Mouse (Mus musculus): ENCODE measurements around the gene Dbh. TPM values are rescaled to one million over a fixed set of nuclear protein-coding genes. Genes with fewer than 3 reads are reported as not detected.

Gene Dbh
- polyA plus RNA-seq, 1 experiment from 2014 or later = 2.3 TPM

- DNase-seq (ENCODE audit: low spot score) (no peak), ATAC-seq (ENCODE audit: low FRiP score) (no peak)
- 75% methylated on average over 7 of the region's 7 CpGs for WGBS
- Histone ChIP-seq H3K27me3 (ENCODE audit: control insufficient read depth, insufficient read depth, low read length) (no peaks in the 10 kb centered on the region), H3K9me3 (ENCODE audit: control insufficient read depth, low read length) (no peaks in the 10 kb centered on the region), H3K9ac (no peak overlapping the region), H3K36me3 (replicated peaks; ENCODE audit: control insufficient read depth, insufficient read depth) (no peaks in the 10 kb centered on the region), H3K4me3 (replicated peaks; ENCODE audit: low read length) (no peak overlapping the region), H3K4me2 (replicated peaks) (no peak overlapping the region), H3K4me1 (replicated peaks; ENCODE audit: control insufficient read depth, insufficient read depth, low read length) (no peaks in the 10 kb centered on the region), H3K27ac (no peak overlapping the region)
Observed at GRCm38 (mm10) chr2:27223012-27223421, 58.0 kb downstream of the Dbh start.

- H3K27ac ChIP-seq = no peak overlapping the region
- no peaks in the 10 kb centered on the region for H3K36me3 ChIP-seq (replicated peaks; ENCODE audit: control insufficient read depth, insufficient read depth)
- no peak overlapping the region for H3K4me3 ChIP-seq (replicated peaks; ENCODE audit: low read length)
- ATAC-seq (ENCODE audit: low FRiP score) = no peak
- H3K27me3 ChIP-seq (ENCODE audit: control insufficient read depth, insufficient read depth, low read length) = no peaks in the 10 kb centered on the region
- H3K4me1 ChIP-seq (replicated peaks; ENCODE audit: control insufficient read depth, insufficient read depth, low read length) = no peaks in the 10 kb centered on the region
- whole genome bisulfite sequencing = 64% methylated on average over 7 of the region's 7 CpGs
- no peaks in the 10 kb centered on the region for H3K9me3 ChIP-seq (ENCODE audit: control insufficient read depth, low read length)
- no peak overlapping the region for H3K4me2 ChIP-seq (replicated peaks)
- no peak for DNase-seq (ENCODE audit: low spot score)
- no peak overlapping the region for H3K9ac ChIP-seq
Observed at GRCm38 (mm10) chr2:27226572-27226971, 61.5 kb downstream of the Dbh start.

GRCm38 (mm10) chr2:27228809-27229480 lies 63.9 kb downstream of the Dbh start:
- Histone ChIP-seq H3K9ac (no peak overlapping the region), H3K36me3 (replicated peaks; ENCODE audit: control insufficient read depth, insufficient read depth) (no peaks in the 10 kb centered on the region), H3K4me2 (replicated peaks) (no peak overlapping the region), H3K4me3 (replicated peaks; ENCODE audit: low read length) (no peak overlapping the region), H3K9me3 (ENCODE audit: control insufficient read depth, low read length) (no peaks in the 10 kb centered on the region), H3K27me3 (ENCODE audit: control insufficient read depth, insufficient read depth, low read length) (no peaks in the 10 kb centered on the region), H3K4me1 (replicated peaks; ENCODE audit: control insufficient read depth, insufficient read depth, low read length) (no peaks in the 10 kb centered on the region), H3K27ac (no peak overlapping the region)
- ATAC-seq (ENCODE audit: low FRiP score) = no peak
- no peak for DNase-seq (ENCODE audit: low spot score)
- 85% methylated on average over 5 of the region's 5 CpGs for WGBS

DNA sequence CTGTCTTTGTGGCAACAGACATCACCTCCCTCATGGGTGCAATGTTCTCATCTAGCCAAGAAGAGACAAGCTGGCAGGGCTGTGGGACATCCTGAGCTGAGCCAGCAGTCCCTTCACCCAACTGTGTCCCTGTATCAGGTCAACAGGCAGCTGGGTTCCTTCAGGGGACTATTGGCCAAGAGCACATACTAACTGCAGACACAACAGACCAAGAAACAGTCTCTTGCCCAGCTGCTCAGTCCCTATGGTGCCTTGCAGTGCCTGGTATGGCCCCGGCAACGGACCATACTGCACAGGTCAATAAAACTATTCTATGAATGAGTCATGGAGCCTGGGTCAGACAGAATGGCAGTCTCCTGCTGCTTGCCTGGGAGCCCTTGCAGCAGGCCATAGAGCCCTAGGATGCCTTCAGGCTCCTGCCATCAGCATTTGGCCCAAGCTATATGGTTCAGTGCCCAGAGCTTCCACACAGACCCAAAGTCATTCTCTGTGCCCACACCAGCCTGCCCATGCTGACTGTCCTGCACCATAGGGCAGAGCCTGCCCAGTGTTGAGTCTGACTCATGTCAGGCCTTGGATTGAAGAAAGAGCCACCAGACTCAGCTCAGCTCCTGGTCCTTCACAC lies 64.6 kb downstream of the Dbh start:
- no peaks in the 10 kb centered on the region for H3K9me3 ChIP-seq (ENCODE audit: control insufficient read depth, low read length)
- H3K9ac ChIP-seq = no peak overlapping the region
- H3K27me3 ChIP-seq (ENCODE audit: control insufficient read depth, insufficient read depth, low read length) = no peaks in the 10 kb centered on the region
- H3K4me2 ChIP-seq (replicated peaks) = no peak overlapping the region
- H3K4me1 ChIP-seq (replicated peaks; ENCODE audit: control insufficient read depth, insufficient read depth, low read length) = no peaks in the 10 kb centered on the region
- DNase-seq (ENCODE audit: low spot score) = no peak
- no peaks in the 10 kb centered on the region for H3K36me3 ChIP-seq (replicated peaks; ENCODE audit: control insufficient read depth, insufficient read depth)
- ATAC-seq (ENCODE audit: low FRiP score) = no peak
- 80% methylated on average over 2 of the region's 2 CpGs for WGBS
- H3K27ac ChIP-seq = no peak overlapping the region
- H3K4me3 ChIP-seq (replicated peaks; ENCODE audit: low read length) = no peak overlapping the region

DNA sequence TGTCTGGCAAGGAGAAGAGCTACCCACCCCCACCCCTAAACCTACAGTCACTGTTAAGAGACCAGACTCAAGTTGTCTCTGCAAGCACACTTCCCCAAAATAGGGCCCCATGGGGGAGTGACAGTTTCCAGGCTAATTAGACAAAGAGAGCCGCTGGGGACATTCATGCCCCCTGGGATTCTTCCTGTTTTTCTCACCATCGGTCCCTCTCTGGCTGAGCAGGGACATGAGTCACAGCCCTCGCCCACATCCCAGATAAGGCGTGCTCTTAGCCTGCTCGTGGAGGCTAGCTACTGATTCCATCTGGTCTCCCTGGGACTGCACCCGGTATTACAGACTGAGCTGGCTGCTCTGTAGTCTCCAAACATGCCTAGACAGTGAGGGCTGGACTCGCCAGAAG lies 67.3 kb downstream of the Dbh start:
- DNase-seq (ENCODE audit: low spot score) (no peak), ATAC-seq (ENCODE audit: low FRiP score) (no peak)
- H3K4me2 ChIP-seq (replicated peaks) = no peak overlapping the region
- WGBS = 29% methylated on average over 7 of the region's 7 CpGs
- H3K4me3 ChIP-seq (replicated peaks; ENCODE audit: low read length) = no peak overlapping the region
- H3K9ac ChIP-seq = no peak overlapping the region
- H3K27ac ChIP-seq = no peak overlapping the region
- H3K9me3 ChIP-seq (ENCODE audit: control insufficient read depth, low read length) = no peaks in the 10 kb centered on the region
- no peaks in the 10 kb centered on the region for H3K4me1 ChIP-seq (replicated peaks; ENCODE audit: control insufficient read depth, insufficient read depth, low read length)
- H3K27me3 ChIP-seq (ENCODE audit: control insufficient read depth, insufficient read depth, low read length) = no peaks in the 10 kb centered on the region
- H3K36me3 ChIP-seq (replicated peaks; ENCODE audit: control insufficient read depth, insufficient read depth) = no peaks in the 10 kb centered on the region

Other genes starting within 250 kb of the Dbh start
- 44.1 and 45.2 TPM in 2 replicates for gene Surf2, start 248.9 kb upstream of the Dbh start, polyA plus RNA-seq (2014; fragmentation: Nextera tagmentation; extraction: Ambion mirVana)
- gene Surf1, start 248.7 kb upstream of the Dbh start, polyA plus RNA-seq (2014; fragmentation: Nextera tagmentation; extraction: Ambion mirVana) = 80.3 and 86.9 TPM in 2 replicates
- gene Surf4, start 231.3 kb upstream of the Dbh start, polyA plus RNA-seq (2014; fragmentation: Nextera tagmentation; extraction: Ambion mirVana) = 109 and 117 TPM in 2 replicates
- 0.16 TPM in 1 of 2 replicates, not detected in the other for gene Stkld1, start 231.2 kb upstream of the Dbh start, polyA plus RNA-seq (2014; fragmentation: Nextera tagmentation; extraction: Ambion mirVana)
- gene Rexo4, start 200.8 kb upstream of the Dbh start, polyA plus RNA-seq (2014; fragmentation: Nextera tagmentation; extraction: Ambion mirVana) = 32.6 and 35.8 TPM in 2 replicates
- gene Adamts13, start 191.8 kb upstream of the Dbh start, polyA plus RNA-seq (2014; fragmentation: Nextera tagmentation; extraction: Ambion mirVana) = 0.11 TPM in 1 of 2 replicates, not detected in the other
- 72.7 and 83.7 TPM in 2 replicates for gene Cacfd1, start 155.3 kb upstream of the Dbh start, polyA plus RNA-seq (2014; fragmentation: Nextera tagmentation; extraction: Ambion mirVana)
- gene Slc2a6, start 137.2 kb upstream of the Dbh start, polyA plus RNA-seq (2014; fragmentation: Nextera tagmentation; extraction: Ambion mirVana) = 10.1 and 10.8 TPM in 2 replicates
- gene Mymk, start 93.1 kb upstream of the Dbh start, polyA plus RNA-seq (2014; fragmentation: Nextera tagmentation; extraction: Ambion mirVana) = 0.32 TPM in 1 of 2 replicates, not detected in the other
- gene Adamtsl2, start 85.9 kb upstream of the Dbh start, polyA plus RNA-seq (2014; fragmentation: Nextera tagmentation; extraction: Ambion mirVana) = 9.1 and 10.0 TPM in 2 replicates
- 7.9 and 9.4 TPM in 2 replicates for gene Fam163b, start 22.7 kb upstream of the Dbh start, polyA plus RNA-seq (2014; fragmentation: Nextera tagmentation; extraction: Ambion mirVana)
- gene Sardh, start 83.1 kb downstream of the Dbh start, polyA plus RNA-seq (2014; fragmentation: Nextera tagmentation; extraction: Ambion mirVana) = 3.8 and 6.3 TPM in 2 replicates

Measured in hindbrain, embryonic 14.5 days (tissue).